In genomic region chr16:25523621-25524020, GRCm38 (mm10) we compare ENCODE assay signal across 24 mouse cellular contexts.
DNase-seq lines count a peak whose midpoint lies in the region; ATAC-seq and TF ChIP-seq lines count a peak whose summit lies in the region.
"Had no signal": no experiment of that assay in that cellular context is flagged by ENCODE, and none has a peak within 500 bp of the region (broad histone marks: within the 10 kb centered on the region; RNA-seq: fewer than 3 reads in every experiment).

No protein-coding gene starts in this region.

- H3K27ac ChIP-seq in gastrocnemius, adult 2 months, result 0 out of 2 replicates have a peak overlapping the region, but pooled peaks have one; percentile 25
- H3K27ac ChIP-seq in ES-E14 (ENCODE audit: insufficient read depth, low read depth, low read length, poor library complexity, severe bottlenecking), result peak overlapping the region; percentile 78; the same call in 1 of the 2 replicates
- no peak overlapping the region for H3K27ac ChIP-seq in thymus, adult 2 months (ENCODE audit: control insufficient read depth, insufficient read depth, low read length)
- H3K27ac ChIP-seq in midbrain, postnatal 0 days (ENCODE audit: low read depth, low read length), result no peak overlapping the region
- H3K27ac ChIP-seq: embryonic facial prominence, embryonic 10.5 days; embryonic facial prominence, embryonic 13.5 days; forebrain, embryonic 13.5 days; hindbrain, embryonic 12.5 days; hindbrain, embryonic 15.5 days had no signal

- TF ChIP-seq CTCF in gastrocnemius, adult 2 months (IDR thresholded peaks at IDR 0.05), result no peak
- TF ChIP-seq CTCF in E14TG2a.4 (conservative IDR thresholded peaks at IDR 0.05; ENCODE audit: low read length), result no peak
- TF ChIP-seq CTCF in thymus, adult 2 months (IDR thresholded peaks at IDR 0.05; ENCODE audit: borderline replicate concordance, control insufficient read depth, extremely low read depth, insufficient read depth, low read length, poor library complexity), result no peak
- no peak for TF ChIP-seq CTCF in midbrain, postnatal 0 days (IDR thresholded peaks at IDR 0.05)

- H3K4me1 ChIP-seq in E14TG2a.4 (replicated peaks; ENCODE audit: low read depth, low read length) (peaks cover 12% of the 10 kb centered on the region; the same call in 1 of the 2 replicates), ES-E14 (ENCODE audit: control insufficient read depth in 2 of 2, insufficient read depth in 2 of 2, low read length in 2 of 2, poor library complexity in 1 of 2) (no peaks in the 10 kb centered on the region)
- H3K4me1 ChIP-seq in thymus, adult 2 months (replicated peaks; ENCODE audit: control insufficient read depth, insufficient read depth, low read length), result no peaks in the 10 kb centered on the region
- no peaks in the 10 kb centered on the region for H3K4me1 ChIP-seq in midbrain, postnatal 0 days (ENCODE audit: insufficient read depth, low read length)
- H3K4me1 ChIP-seq: embryonic facial prominence, embryonic 10.5 days; embryonic facial prominence, embryonic 13.5 days; forebrain, embryonic 13.5 days; hindbrain, embryonic 12.5 days; hindbrain, embryonic 15.5 days had no signal

- intact Hi-C loops in gastrocnemius, adult 2 months (cut with DNase I), result no loop called here

- peaks cover 14% of the 10 kb centered on the region for H3K36me3 ChIP-seq in E14TG2a.4 (ENCODE audit: insufficient read depth, low read length)
- peaks cover 3% of the 10 kb centered on the region; the same call in 1 of the 2 replicates for H3K36me3 ChIP-seq in ES-E14 (ENCODE audit: control insufficient read depth, insufficient read depth, low read length, poor library complexity, severe bottlenecking)
- H3K36me3 ChIP-seq in thymus, adult 2 months (ENCODE audit: control insufficient read depth, insufficient read depth, low read length), result no peaks in the 10 kb centered on the region
- no peaks in the 10 kb centered on the region for H3K36me3 ChIP-seq in midbrain, postnatal 0 days (ENCODE audit: insufficient read depth, low read length)
- H3K36me3 ChIP-seq: embryonic facial prominence, embryonic 10.5 days; embryonic facial prominence, embryonic 13.5 days; hindbrain, embryonic 12.5 days; hindbrain, embryonic 15.5 days had no signal

- no peak for TF ChIP-seq POLR2A in thymus, adult 2 months (IDR thresholded peaks at IDR 0.05; ENCODE audit: control insufficient read depth, extremely low read depth, insufficient read depth, low read length, poor library complexity)

- in situ Hi-C loops in ES-E14 (cut with MboI; ENCODE audit: low sequenced_read_pairs in 2 of 2, unreplicated experiment in 2 of 2), result no loop called here

- ATAC-seq in midbrain, postnatal 0 days (ENCODE audit: low FRiP score), result no peak
- ATAC-seq: forebrain, embryonic 13.5 days; Patski had no signal

- H3K4me2 ChIP-seq in midbrain, postnatal 0 days (ENCODE audit: low read depth, low read length, poor library complexity, severe bottlenecking), result no peak overlapping the region
- H3K4me2 ChIP-seq: embryonic facial prominence, embryonic 13.5 days; forebrain, embryonic 13.5 days; heart, embryonic 11.5 days; hindbrain, embryonic 12.5 days; hindbrain, embryonic 15.5 days had no signal

- H3K27me3 ChIP-seq in E14TG2a.4 (ENCODE audit: insufficient read depth, low read length), result no peaks in the 10 kb centered on the region
- H3K27me3 ChIP-seq in thymus, adult 2 months (ENCODE audit: control insufficient read depth, insufficient read depth, low read length), result no peaks in the 10 kb centered on the region
- no peaks in the 10 kb centered on the region for H3K27me3 ChIP-seq in midbrain, postnatal 0 days (ENCODE audit: insufficient read depth, low read length)
- H3K27me3 ChIP-seq: embryonic facial prominence, embryonic 13.5 days; forebrain, embryonic 13.5 days; hindbrain, embryonic 12.5 days; hindbrain, embryonic 15.5 days; Patski had no signal

- no peak overlapping the region for H3K4me3 ChIP-seq in gastrocnemius, adult 2 months
- H3K4me3 ChIP-seq in E14TG2a.4 (replicated peaks; ENCODE audit: low read length) (peak overlapping the region; percentile 41), ES-E14 (ENCODE audit: insufficient read depth in 1 of 2, low read depth in 1 of 2, low read length in 2 of 2, poor library complexity in 1 of 2, severe bottlenecking in 1 of 2) (no peak overlapping the region)
- H3K4me3 ChIP-seq in thymus, adult 2 months (ENCODE audit: control insufficient read depth, insufficient read depth, low read length), result no peak overlapping the region
- H3K4me3 ChIP-seq in midbrain, postnatal 0 days (ENCODE audit: low read depth, low read length), result no peak overlapping the region
- H3K4me3 ChIP-seq: embryonic facial prominence, embryonic 10.5 days; embryonic facial prominence, embryonic 13.5 days; erythroblast, embryonic 14.5 days; forebrain, embryonic 13.5 days; hindbrain, embryonic 12.5 days; hindbrain, embryonic 15.5 days had no signal

- peaks cover 7% of the 10 kb centered on the region; the same call in 1 of the 2 replicates for H3K9me3 ChIP-seq in E14TG2a.4 (ENCODE audit: low read length)
- no peaks in the 10 kb centered on the region for H3K9me3 ChIP-seq in ES-E14 (ENCODE audit: control insufficient read depth, insufficient read depth, low read depth, low read length)
- no peaks in the 10 kb centered on the region for H3K9me3 ChIP-seq in midbrain, postnatal 0 days (ENCODE audit: low read length)
- H3K9me3 ChIP-seq: embryonic facial prominence, embryonic 10.5 days; embryonic facial prominence, embryonic 13.5 days; forebrain, embryonic 13.5 days; hindbrain, embryonic 12.5 days; hindbrain, embryonic 15.5 days had no signal

- 93% methylated on average over 2 of the region's 2 CpGs for WGBS in thymus, adult 2 months
- 70% methylated on average over 2 of the region's 2 CpGs for WGBS in midbrain, postnatal 0 days

- no peak overlapping the region; the same call in 1 of the 2 replicates for H3K9ac ChIP-seq in ES-E14 (ENCODE audit: insufficient read depth, low read depth, low read length, poor library complexity, severe bottlenecking)
- H3K9ac ChIP-seq in midbrain, postnatal 0 days (replicated peaks; ENCODE audit: low read length, poor library complexity, severe bottlenecking), result no peak overlapping the region
- H3K9ac ChIP-seq: embryonic facial prominence, embryonic 13.5 days; forebrain, embryonic 13.5 days; hindbrain, embryonic 12.5 days; hindbrain, embryonic 15.5 days had no signal

- DNase-seq in gastrocnemius, adult 2 months, result no peak
- no peak for DNase-seq in gastrocnemius, adult 8-10 months (ENCODE audit: low spot score in 2 of 2)
- no peak for DNase-seq in ES-E14 (ENCODE audit: low read depth, low spot score)
- DNase-seq in skeletal muscle tissue, adult 2 months (ENCODE audit: low read depth, low spot score), result peak; percentile 15
- DNase-seq in thymus, adult 2 months, result no peak
- DNase-seq in midbrain, postnatal 0 days (ENCODE audit: low spot score), result no peak
- DNase-seq: adrenal gland, adult 8-10 months; adrenal gland, postnatal 25 days; cerebellum, adult 11-12 months; cerebellum, adult 8-10 months; cerebellum, postnatal 10 days; cerebellum, postnatal 36 days; embryo, embryonic 11 days; gastrocnemius, postnatal 14 days; heart, adult 11 months had no signal

TF ChIP-seq in ES-E14, 5 proteins besides CTCF, POLR2A, EP300 and RAD21:
- TF ChIP-seq HCFC1 (IDR thresholded peaks at IDR 0.05; ENCODE audit: borderline replicate concordance, insufficient read depth, low read length), result no peak
- peak; percentile 76 for TF ChIP-seq CHD2 (IDR thresholded peaks at IDR 0.05; ENCODE audit: low read depth, low read length)
- TF ChIP-seq ZNF384 (IDR thresholded peaks at IDR 0.05; ENCODE audit: low read depth, low read length), result no peak

Comparison
In these comparisons a context has a peak if more than half of its experiments do, and no peak if none do; other contexts are left out.
1. H3K27ac ChIP-seq: peak in gastrocnemius, adult 2 months (single experiment) and ES-E14 (single experiment); none in thymus, adult 2 months (single experiment) and midbrain, postnatal 0 days (single experiment).